Mouse (Mus musculus) MEL (cell line): ENCODE data around the gene Limch1. TPM values are rescaled to one million over a fixed set of nuclear protein-coding genes. Genes with fewer than 3 reads are reported as not detected.

Source experiments
- DNase-seq: peaks from one replicate; pipeline ENCODE4 v3.0.0; 2011; ENCODE audit warnings: low read depth, low spot score
- H3K27ac ChIP-seq: 2 replicates; pipeline ENCODE4 v1.5.1; 2012; ENCODE audit warnings: low read depth, mild to moderate bottlenecking, control low read depth, low read length, moderate library complexity; ENCODE audit not compliant: control insufficient read depth
- H3K27me3 ChIP-seq, 2 experiments: fragments of 150-350 bp in 1 of 2; sonication (generic) in 1 of 2; 2 replicates each; pipeline ENCODE4 v1.6.1; 2012; ENCODE audit warnings: low read length in 2 of 2, mild to moderate bottlenecking in 2 of 2, improper control_type of control experiment in 1 of 2, moderate library complexity in 1 of 2; ENCODE audit not compliant: insufficient read depth in 2 of 2, control insufficient read depth in 1 of 2
- H3K36me3 ChIP-seq, 2 experiments: 2 replicates each; pipeline ENCODE4 v1.6.1; 2012 to 2014; ENCODE audit warnings: low read length in 2 of 2, improper control_type of control experiment in 1 of 2, inconsistent platforms in 1 of 2, mild to moderate bottlenecking in 1 of 2; ENCODE audit not compliant: insufficient read depth in 2 of 2, control insufficient read depth in 1 of 2
- H3K4me1 ChIP-seq, 2 experiments: fragments of 150-350 bp in 1 of 2; sonication (generic) in 1 of 2; 2 replicates each; pipeline ENCODE4 v1.6.1; 2012; ENCODE audit warnings: low read length in 2 of 2, improper control_type of control experiment in 1 of 2, mild to moderate bottlenecking in 1 of 2; ENCODE audit not compliant: insufficient read depth in 2 of 2, control insufficient read depth in 1 of 2
- H3K4me3 ChIP-seq, 2 experiments: fragments of 150-350 bp in 1 of 2; sonication (generic) in 1 of 2; 2 replicates each; pipeline ENCODE4 v1.5.1; 2012; ENCODE audit warnings: low read depth in 2 of 2, low read length in 2 of 2, mild to moderate bottlenecking in 2 of 2, moderate library complexity in 2 of 2, control low read depth in 1 of 2, improper control_type of control experiment in 1 of 2; ENCODE audit not compliant: control insufficient read depth in 1 of 2, insufficient read depth in 1 of 2
- H3K79me2 ChIP-seq: 2 replicates; pipeline ENCODE4 v1.6.1; 2012; ENCODE audit warnings: mild to moderate bottlenecking, low read length, moderate library complexity; ENCODE audit not compliant: control insufficient read depth, poor library complexity, insufficient read depth
- H3K9ac ChIP-seq: 2 replicates; pipeline ENCODE4 v1.6.1; 2012; ENCODE audit warnings: low read depth, mild to moderate bottlenecking, control low read depth, low read length, moderate library complexity; ENCODE audit not compliant: control insufficient read depth, poor library complexity, severe bottlenecking
- H3K9me3 ChIP-seq: fragments of 150-350 bp; sonication (generic); replicated peaks from 2 replicates; pipeline ENCODE4 v1.6.1; 2012; ENCODE audit warnings: mild to moderate bottlenecking, low read length, improper control_type of control experiment, moderate library complexity; ENCODE audit not compliant: insufficient read depth
- CHD2 ChIP-seq: IDR thresholded peaks from 2 replicates; pipeline ENCODE4 v1.6.1; 2011; ENCODE audit warnings: low read length, improper control_type of control experiment
- ETS1 ChIP-seq: IDR thresholded peaks from 2 replicates; pipeline ENCODE4 v1.6.1; 2012; ENCODE audit warnings: low read depth, mild to moderate bottlenecking, inconsistent platforms, low read length, improper control_type of control experiment, moderate library complexity
- HCFC1 ChIP-seq: IDR thresholded peaks from 2 replicates; pipeline ENCODE4 v1.6.1; 2012; ENCODE audit warnings: low read depth, mild to moderate bottlenecking, inconsistent platforms, low read length, improper control_type of control experiment, moderate library complexity
- KAT2A ChIP-seq: conservative IDR thresholded peaks from 2 replicates; pipeline ENCODE4 v1.6.1; 2012; ENCODE audit warnings: low read depth, low read length, improper control_type of control experiment, inconsistent platforms
- MAZ ChIP-seq: IDR thresholded peaks from 2 replicates; pipeline ENCODE4 v1.6.1; 2012; ENCODE audit warnings: low read depth, mild to moderate bottlenecking, inconsistent platforms, low read length, improper control_type of control experiment
- MYB ChIP-seq: IDR thresholded peaks from 2 replicates; pipeline ENCODE4 v1.6.1; 2011; ENCODE audit warnings: mild to moderate bottlenecking, low read depth, low read length, improper control_type of control experiment
- MYC ChIP-seq: IDR thresholded peaks from 2 replicates; pipeline ENCODE4 v1.6.1; 2011; ENCODE audit warnings: low read depth, mild to moderate bottlenecking, low read length, improper control_type of control experiment, moderate library complexity
- NELFE ChIP-seq: IDR thresholded peaks from 2 replicates; pipeline ENCODE4 v1.6.1; 2011; ENCODE audit warnings: low read depth, low read length, improper control_type of control experiment
- NRF1 ChIP-seq: IDR thresholded peaks from 2 replicates; pipeline ENCODE4 v1.6.1; 2014; ENCODE audit warnings: low read depth, mild to moderate bottlenecking, inconsistent platforms, low read length, improper control_type of control experiment, moderate library complexity; ENCODE audit not compliant: poor library complexity, insufficient read depth, severe bottlenecking
- POLR2AphosphoS2 ChIP-seq: IDR thresholded peaks from 2 replicates; pipeline ENCODE4 v1.6.1; 2011; ENCODE audit warnings: low read length, improper control_type of control experiment
- POLR2AphosphoS5 ChIP-seq: IDR thresholded peaks from 2 replicates; pipeline ENCODE4 v1.6.1; 2012; ENCODE audit warnings: low read depth, borderline replicate concordance, mild to moderate bottlenecking, inconsistent platforms, low read length, moderate library complexity, mixed read lengths
- RAD21 ChIP-seq: IDR thresholded peaks from 2 replicates; pipeline ENCODE4 v1.6.1; 2011; ENCODE audit warnings: mild to moderate bottlenecking, low read depth, low read length, improper control_type of control experiment
- RCOR1 ChIP-seq: IDR thresholded peaks from 2 replicates; pipeline ENCODE4 v1.6.1; 2012; ENCODE audit warnings: low read depth, mild to moderate bottlenecking, inconsistent platforms, low read length, improper control_type of control experiment
- SMC3 ChIP-seq: IDR thresholded peaks from 2 replicates; pipeline ENCODE4 v1.6.1; 2011; ENCODE audit warnings: low read depth, low read length, improper control_type of control experiment
- TBP ChIP-seq: IDR thresholded peaks from 2 replicates; pipeline ENCODE4 v1.8.0; 2011; ENCODE audit warnings: low read depth, low read length, improper control_type of control experiment
- TCF12 ChIP-seq: IDR thresholded peaks from 2 replicates; pipeline ENCODE4 v1.6.1; 2014; ENCODE audit warnings: low read depth, mild to moderate bottlenecking, inconsistent platforms, low read length, improper control_type of control experiment, moderate library complexity
- USF1 ChIP-seq: IDR thresholded peaks from 2 replicates; pipeline ENCODE4 v1.6.1; 2014; ENCODE audit warnings: low read depth, mild to moderate bottlenecking, inconsistent platforms, low read length, improper control_type of control experiment, moderate library complexity
- USF2 ChIP-seq, 2 experiments: IDR thresholded peaks; 2 replicates each; pipeline ENCODE4 v1.6.1; 2011 to 2012; ENCODE audit warnings: improper control_type of control experiment in 2 of 2, low read length in 2 of 2, borderline replicate concordance in 1 of 2, inconsistent platforms in 1 of 2, low read depth in 1 of 2, mild to moderate bottlenecking in 1 of 2; ENCODE audit not compliant: insufficient read depth in 1 of 2
- ZNF384 ChIP-seq: IDR thresholded peaks from 2 replicates; pipeline ENCODE4 v1.6.1; 2012; ENCODE audit warnings: low read depth, mild to moderate bottlenecking, inconsistent platforms, low read length, improper control_type of control experiment
- polyA plus RNA-seq, 2 experiments: library from polyadenylated mRNA; stranded (reverse) in 1 of 2; unstranded in 1 of 2; fragments of >175 nt in 1 of 2; fragments of >200 nt in 1 of 2; gene quantifications; 2 replicates each; pipeline versions ENCODE4 v1.2.1 to v1.2.4; 2012; ENCODE audit warnings: low replicate concordance in 2 of 2, low read depth in 1 of 2; ENCODE audit not compliant: insufficient read length in 2 of 2, insufficient read depth in 1 of 2, missing spikeins in 1 of 2
- total RNA-seq: library from RNA; depleted of rRNA; stranded (reverse); fragments of 300-350 nt; gene quantifications from 2 replicates; pipeline ENCODE4 v1.2.3, GENCODE M21; 2012

The Limch1 gene
- total and polyA plus RNA-seq, 3 experiments, result not detected

GRCm38 (mm10) chr5:66918316-66919305, 173.0 kb downstream of the Limch1 start:
- H3K27ac ChIP-seq, result no peak overlapping the region
- no peak for TF ChIP-seq MYC
- TF ChIP-seq POLR2AphosphoS5, result no peak
- TF ChIP-seq ZNF384, result no peak
- TF ChIP-seq MAZ, result no peak
- no peak for TF ChIP-seq ETS1
- no peak for TF ChIP-seq NRF1
- no peak for TF ChIP-seq MYB
- TF ChIP-seq SMC3, result no peak
- no peak for TF ChIP-seq TCF12
- TF ChIP-seq, all 39 proteins: peak for 0
- Histone ChIP-seq H3K27me3 (no peaks in the 10 kb centered on the region), H3K9ac (no peak overlapping the region), H3K4me3 (no peak overlapping the region), H3K9me3 (no peaks in the 10 kb centered on the region), H3K36me3 (no peaks in the 10 kb centered on the region), H3K79me2 (no peaks in the 10 kb centered on the region), H3K4me1 (no peaks in the 10 kb centered on the region)
- DNase-seq, result no peak

- no peak for TF ChIP-seq KAT2A
- Histone ChIP-seq H3K79me2 (no peaks in the 10 kb centered on the region), H3K9me3 (no peaks in the 10 kb centered on the region), H3K9ac (no peak overlapping the region), H3K27ac (no peak overlapping the region), H3K4me1 (no peaks in the 10 kb centered on the region), H3K36me3 (no peaks in the 10 kb centered on the region), H3K27me3 (no peaks in the 10 kb centered on the region), H3K4me3 (no peak overlapping the region)
- DNase-seq, result no peak
Observed at GRCm38 (mm10) chr5:66922582-66922981, 177.0 kb downstream of the Limch1 start.

GRCm38 (mm10) chr5:66929291-66929690, 183.7 kb downstream of the Limch1 start:
- Histone ChIP-seq H3K9ac (no peak overlapping the region), H3K4me1 (no peaks in the 10 kb centered on the region), H3K4me3 (no peak overlapping the region), H3K79me2 (no peaks in the 10 kb centered on the region), H3K27ac (no peak overlapping the region), H3K36me3 (no peaks in the 10 kb centered on the region), H3K9me3 (no peaks in the 10 kb centered on the region), H3K27me3 (no peaks in the 10 kb centered on the region)
- no peak for DNase-seq
- TF ChIP-seq RCOR1 (no peak), RAD21 (no peak), CHD2 (no peak), TBP (no peak), USF1 (no peak), POLR2AphosphoS2 (no peak), USF2 (IDR thresholded peaks at IDR 0.05; ENCODE audit: borderline replicate concordance in 1 of 2, insufficient read depth in 1 of 2, low read depth in 1 of 2, low read length in 2 of 2) (no peak), MAZ (no peak), ETS1 (no peak), NELFE (no peak), HCFC1 (no peak)
